Mouse (Mus musculus): ENCODE measurements at regions not wholly inside any gene's neighbourhood (a gene's known extent, or its start where the extent isn't known, plus 50 kb on each side); places are given as distances from the start of the nearest gene placed in this dataset.

- no peak for TF ChIP-seq CTCF (IDR thresholded peaks at IDR 0.05; ENCODE audit: insufficient read depth, low read depth, low read length)
- TF ChIP-seq POLR2A (IDR thresholded peaks at IDR 0.05; ENCODE audit: insufficient read depth, low read depth, low read length): no peak
Observed at GRCm38 (mm10) chr9:14062706-14063105, 212.2 kb upstream of the Sesn3 start.
